Mouse (Mus musculus) CD4-positive helper T cell, adult 2 months (primary cell): ENCODE data around the gene Klhl8.
"Not testable (repeated sequence)": the region's sequence is repeated elsewhere in the genome, so short reads cannot be mapped to it uniquely, and the experiment has no call there.

ENCODE experiments used
- DNase-seq: peaks from one replicate; pipeline ENCODE4 v3.0.0-alpha.2; 2012; ENCODE audit warnings: low read depth, missing footprints, low spot score

Gene Klhl8

DNA sequence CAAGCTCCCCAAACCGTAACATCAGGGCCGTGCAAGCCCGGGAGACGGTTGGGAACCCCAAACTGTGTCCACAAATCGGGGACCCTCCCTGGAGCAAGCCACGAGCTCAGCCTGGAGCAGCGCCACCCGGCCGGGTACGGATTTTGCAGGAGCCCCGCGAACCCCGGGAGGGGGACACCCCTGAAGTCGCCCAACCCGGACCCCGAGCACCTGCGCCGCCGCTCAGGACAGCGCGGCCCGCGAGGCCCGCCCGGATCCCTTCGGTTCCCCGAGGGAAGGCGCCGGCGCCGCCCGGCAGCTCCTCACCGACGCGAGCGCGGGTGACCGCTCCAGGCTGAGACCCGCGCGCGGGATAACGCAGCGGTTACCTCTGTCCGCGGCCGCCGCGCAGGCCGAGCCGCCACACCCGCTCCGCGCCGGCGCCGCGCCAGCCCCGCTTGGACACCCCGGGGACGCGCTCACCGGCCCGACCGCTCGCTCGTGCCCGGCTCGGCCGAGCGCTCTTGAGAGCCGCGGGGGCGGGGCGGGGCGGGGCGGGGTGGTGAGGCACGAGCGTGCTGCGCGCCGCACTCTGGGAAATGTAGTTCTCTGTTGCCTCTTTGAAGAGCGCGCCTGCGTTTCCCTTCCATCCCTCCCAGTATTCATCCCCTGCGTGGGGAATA, at the start of gene Klhl8:
Klhl8 (minus strand) TSS at position 512 of the 662 bp plus-strand sequence.
- peak; percentile 81 for DNase-seq

DNA sequence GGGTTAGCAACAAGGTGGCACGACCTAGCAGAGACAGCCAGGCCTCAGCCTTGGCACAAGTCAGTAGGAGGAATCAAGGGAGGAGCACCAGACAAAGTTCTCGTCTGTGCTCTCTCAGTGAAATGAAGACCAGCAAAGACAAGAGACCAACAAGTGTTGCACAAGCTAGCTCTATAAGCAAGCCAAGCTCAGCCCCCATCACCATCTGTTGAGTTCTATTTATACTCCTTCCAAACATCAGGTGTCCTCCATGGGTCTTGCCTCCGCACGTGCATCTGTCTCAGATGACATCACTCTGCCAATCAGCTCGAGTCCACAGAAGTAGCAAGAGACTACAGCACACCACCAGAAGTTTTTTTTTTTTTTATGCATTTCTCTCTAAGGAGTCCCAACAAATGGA, 43.6 kb upstream of the Klhl8 start:
- no peak for DNase-seq

DNA sequence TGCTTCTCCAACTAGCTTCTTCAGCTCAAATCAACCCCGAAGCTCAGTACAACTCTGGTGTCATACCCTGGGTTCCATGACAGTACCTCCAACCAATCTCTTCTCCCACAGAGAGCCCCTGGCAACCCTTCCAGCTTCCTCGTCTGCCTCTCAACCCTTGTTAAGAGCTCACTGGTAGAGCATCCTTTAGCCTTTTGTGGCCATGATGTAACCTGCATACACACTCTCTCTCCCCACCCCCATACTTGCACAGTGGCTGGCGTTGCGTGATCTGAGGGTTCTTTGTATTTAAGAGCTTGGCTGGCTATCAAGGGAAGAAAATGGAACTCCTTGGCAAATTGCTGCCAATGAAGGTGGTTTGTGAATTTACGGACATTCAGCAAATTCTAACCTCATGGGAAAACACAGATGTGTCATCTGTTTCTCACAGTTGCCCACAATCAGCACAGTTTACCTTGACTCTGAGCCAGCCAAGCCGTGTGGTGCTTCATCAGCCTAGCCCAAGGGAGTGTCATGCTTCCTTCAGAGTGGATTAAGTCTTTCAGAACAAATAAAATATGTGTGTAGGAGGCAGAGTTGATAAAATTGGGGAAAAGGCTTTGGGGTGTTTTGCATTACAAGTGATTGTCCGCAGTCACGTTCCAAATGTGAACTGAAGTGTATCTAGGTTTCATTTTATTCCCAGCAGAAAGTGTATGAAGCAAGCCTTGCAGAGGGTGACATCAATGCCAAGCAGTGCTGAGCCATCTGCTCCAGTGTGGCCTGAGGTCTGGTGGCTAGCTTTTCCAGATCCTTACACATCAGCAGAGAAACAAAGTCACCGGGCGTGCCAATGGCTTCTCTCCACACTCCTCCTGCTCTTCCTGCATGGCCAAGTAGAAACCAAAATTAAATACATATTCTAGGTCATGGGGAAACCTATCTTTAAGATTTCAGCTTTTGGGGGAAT, 42.4 kb upstream of the Klhl8 start:
- no peak for DNase-seq

DNA sequence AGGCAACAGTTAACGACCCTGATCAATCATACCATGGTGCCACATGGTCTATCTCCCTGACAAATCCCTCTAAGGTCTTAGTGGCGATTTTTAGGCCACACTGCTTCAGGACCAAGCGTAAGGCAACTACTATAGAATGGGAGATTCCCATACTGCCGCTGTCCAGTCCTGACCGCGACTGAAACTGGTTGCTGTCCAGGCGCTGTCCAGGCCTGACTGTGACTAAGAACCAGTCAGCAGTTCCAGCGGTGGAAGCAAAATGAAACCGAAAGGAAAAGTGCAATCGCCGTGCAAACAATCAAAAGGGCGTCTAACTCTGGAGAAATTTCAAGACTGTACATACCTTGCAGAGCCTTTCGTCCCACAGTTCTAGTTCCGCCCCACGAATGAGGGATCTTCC, 39.1 kb upstream of the Klhl8 start:
- not testable (repeated sequence) for DNase-seq

- no peak for DNase-seq
These were observed 32.1 kb upstream of the Klhl8 start for GRCm38 (mm10) chr5:103943183-103943582.

DNA sequence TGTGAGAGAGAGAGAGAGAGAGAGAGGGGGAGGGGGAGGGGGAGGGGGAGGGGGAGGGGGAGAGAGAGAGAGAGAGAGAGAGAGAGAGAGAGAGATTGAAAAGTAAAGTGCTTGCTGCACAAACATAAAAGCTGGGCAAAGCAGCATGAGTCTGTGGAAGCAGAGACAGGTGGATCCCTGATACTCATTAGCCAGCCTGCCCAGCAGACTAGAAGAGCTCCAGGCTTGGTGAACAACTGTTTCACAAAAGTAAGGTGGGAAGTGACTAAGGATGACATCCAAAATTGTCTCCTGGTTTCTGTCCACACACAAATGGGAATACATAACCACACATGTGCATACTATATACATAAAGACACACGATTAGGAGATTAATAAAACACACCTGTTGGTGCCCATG, 28.8 kb upstream of the Klhl8 start:
- DNase-seq: no peak

DNA sequence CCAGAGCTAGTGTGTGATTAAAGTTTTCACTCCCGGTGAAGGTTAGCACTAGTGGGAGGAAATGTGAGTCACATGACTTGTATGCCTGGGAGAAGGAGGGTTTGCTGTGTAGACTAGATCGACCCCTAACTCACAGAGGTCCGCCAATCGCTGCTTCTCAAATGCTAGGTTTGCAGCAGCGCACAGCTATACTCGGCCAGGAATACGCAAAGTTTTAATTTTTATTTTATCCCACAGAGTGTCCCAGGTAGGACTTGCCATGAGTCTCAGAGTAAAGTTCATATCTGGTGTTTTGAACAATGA, 28.2 kb upstream of the Klhl8 start:
- no peak for DNase-seq

DNA sequence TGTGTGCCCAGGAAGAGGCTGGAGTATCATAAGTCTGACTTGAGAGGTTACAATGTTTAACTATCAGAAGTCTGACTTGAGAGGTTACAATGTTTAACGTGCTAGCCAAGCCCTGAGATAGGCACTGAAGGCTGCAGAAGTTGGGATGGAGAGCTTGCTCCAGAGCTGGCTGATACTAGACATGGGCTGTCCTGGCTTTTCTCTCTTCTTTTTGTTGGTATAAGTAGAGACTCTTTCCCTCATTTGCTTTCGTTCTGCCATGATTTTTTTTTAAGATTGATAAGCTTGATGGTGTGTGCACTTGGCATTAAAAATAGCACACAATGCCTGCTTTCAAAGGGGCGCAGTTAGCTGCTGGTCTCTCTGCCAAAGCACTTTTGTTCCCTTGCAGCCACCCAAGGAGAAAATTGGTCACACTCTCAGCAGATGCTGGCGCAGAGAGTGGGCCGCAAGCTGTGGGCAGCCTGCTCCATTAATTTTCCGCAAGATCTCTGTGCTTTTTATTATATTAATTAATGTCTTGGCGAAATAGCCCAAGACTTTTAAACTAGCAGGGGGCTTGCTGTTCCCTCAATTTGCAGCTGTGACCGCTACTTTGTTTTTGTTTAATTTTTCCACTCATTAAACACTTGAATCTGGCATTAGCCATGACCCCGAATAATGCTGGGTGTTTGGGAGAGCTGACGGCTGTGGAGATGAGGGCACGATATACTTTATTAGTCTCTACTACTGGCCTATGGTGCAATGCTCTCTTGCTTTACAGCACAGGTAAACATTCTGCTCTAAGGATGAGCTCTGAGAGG, 27.7 kb upstream of the Klhl8 start:
- no peak for DNase-seq

GRCm38 (mm10) chr5:103936906-103937589, 26.0 kb upstream of the Klhl8 start:
- DNase-seq: peak; percentile 39

GRCm38 (mm10) chr5:103931924-103932323, 20.9 kb upstream of the Klhl8 start:
- not testable (repeated sequence) for DNase-seq

DNA sequence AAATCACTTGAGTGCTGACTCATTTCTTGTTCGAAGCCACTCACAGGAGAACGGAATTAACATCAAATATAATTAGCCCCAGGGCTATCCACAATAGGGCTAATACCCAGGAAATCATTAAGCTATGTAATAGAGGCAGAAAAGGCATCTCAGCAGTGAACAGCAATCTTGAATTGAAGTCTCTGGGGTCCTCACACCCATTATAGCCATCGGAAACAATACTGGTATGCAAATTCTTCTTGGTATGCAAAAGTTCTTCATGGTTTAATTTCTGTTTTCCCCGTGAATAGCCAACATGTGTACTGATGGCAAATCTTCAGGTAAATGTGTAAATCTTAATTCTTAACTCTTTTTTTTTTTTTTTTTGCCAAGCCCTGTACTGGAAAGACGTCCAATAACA, 19.5 kb upstream of the Klhl8 start:
- DNase-seq: no peak

- no peak for DNase-seq
These were observed 17.1 kb upstream of the Klhl8 start for GRCm38 (mm10) chr5:103928196-103928550.

GRCm38 (mm10) chr5:103927429-103928195, 16.6 kb upstream of the Klhl8 start:
- DNase-seq: peak; percentile 77

- peak; percentile 54 for DNase-seq
These were observed 15.3 kb upstream of the Klhl8 start for GRCm38 (mm10) chr5:103926398-103926797.

GRCm38 (mm10) chr5:103923755-103924154, 12.7 kb upstream of the Klhl8 start:
- no peak for DNase-seq

DNA sequence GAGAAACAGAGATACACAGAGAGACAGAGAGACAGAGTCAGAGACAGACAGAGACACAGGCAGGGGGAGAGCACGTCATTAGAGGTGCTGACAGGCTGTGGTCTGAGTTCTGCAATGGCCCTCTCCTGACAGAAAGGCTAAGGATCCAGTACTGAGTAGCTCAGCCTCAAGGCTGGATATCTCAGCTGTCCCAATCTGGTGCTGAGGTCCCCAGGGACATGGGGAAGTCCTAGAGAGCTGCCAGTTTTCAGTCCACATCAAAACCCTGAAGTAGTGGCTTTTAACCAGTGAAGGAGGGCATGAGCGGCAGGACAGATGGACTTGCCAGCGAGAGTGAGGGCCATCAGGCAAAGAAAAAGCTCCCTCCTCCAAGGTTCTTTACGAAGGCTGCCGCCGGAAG, 12.0 kb upstream of the Klhl8 start:
- no peak for DNase-seq

DNA sequence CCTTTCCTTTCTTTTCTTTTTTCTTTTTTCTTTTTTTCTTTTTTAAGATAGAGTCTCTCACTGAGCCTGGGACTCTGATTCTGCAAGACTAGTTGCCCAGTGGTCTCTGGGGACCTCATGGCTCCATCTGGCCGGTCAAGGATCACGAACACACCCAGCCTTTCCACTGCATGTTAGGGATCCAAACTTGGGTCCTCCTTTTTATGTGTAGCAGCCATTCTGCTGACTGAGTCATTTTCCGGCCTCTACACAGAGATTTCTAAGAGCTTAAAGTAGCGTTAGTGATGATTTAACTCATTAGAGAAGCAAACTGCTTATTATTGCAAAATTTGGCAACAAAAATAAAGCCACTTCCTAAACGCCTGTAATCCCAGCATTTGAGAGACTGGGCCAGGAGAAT, 11.4 kb upstream of the Klhl8 start:
- no peak for DNase-seq

DNA sequence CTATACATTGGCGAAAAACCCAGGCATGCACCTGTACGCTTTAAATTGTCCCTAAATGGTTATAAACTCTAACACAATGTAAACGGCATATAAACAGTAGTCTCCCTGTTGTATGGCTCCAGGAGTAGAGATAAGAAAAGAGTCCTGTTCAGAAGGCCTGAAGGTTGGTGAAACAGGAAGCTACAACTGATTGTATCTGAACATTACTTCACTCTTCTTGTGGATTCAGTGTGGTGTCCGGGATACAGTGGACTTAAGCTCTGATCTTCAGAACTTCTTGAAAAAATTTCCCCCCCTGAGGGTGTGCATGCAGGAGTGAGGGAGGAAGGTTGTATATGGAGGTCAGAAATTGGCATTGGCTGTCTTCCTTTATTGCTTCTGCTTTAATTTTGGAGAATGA, 8.4 kb upstream of the Klhl8 start:
- no peak for DNase-seq

- no peak for DNase-seq
These were observed 7.2 kb upstream of the Klhl8 start for GRCm38 (mm10) chr5:103918233-103918632.

- no peak for DNase-seq
These were observed 6.4 kb upstream of the Klhl8 start for GRCm38 (mm10) chr5:103917357-103917895.
